Mouse (Mus musculus) testis, adult 2 months (tissue): ENCODE measurements around the gene Chrm2.

Source experiments
- CTCF ChIP-seq: fragments of 200-500 bp; IDR thresholded peaks from 2 replicates; pipeline ENCODE4 v1.5.1; 2012; ENCODE audit warnings: low read depth, mild to moderate bottlenecking, inconsistent platforms, low read length, moderate library complexity; ENCODE audit not compliant: control insufficient read depth, insufficient read depth, insufficient replicate concordance
- POLR2A ChIP-seq: fragments of 200-500 bp; IDR thresholded peaks from 2 replicates; pipeline ENCODE4 v1.6.1; 2012; ENCODE audit warnings: low read depth, mild to moderate bottlenecking, inconsistent platforms, low read length, moderate library complexity; ENCODE audit not compliant: control insufficient read depth

GRCm38 (mm10) chr6:36523599-36523998, 135.7 kb downstream of the Chrm2 start:
- TF ChIP-seq CTCF, result no peak
- no peak for TF ChIP-seq POLR2A
